Mouse (Mus musculus): ENCODE results near the gene Pxt1.
"Not testable (repeated sequence)": the region's sequence is repeated elsewhere in the genome, so short reads cannot be mapped to it uniquely, and the experiment has no call there.

The Pxt1 gene

DNA sequence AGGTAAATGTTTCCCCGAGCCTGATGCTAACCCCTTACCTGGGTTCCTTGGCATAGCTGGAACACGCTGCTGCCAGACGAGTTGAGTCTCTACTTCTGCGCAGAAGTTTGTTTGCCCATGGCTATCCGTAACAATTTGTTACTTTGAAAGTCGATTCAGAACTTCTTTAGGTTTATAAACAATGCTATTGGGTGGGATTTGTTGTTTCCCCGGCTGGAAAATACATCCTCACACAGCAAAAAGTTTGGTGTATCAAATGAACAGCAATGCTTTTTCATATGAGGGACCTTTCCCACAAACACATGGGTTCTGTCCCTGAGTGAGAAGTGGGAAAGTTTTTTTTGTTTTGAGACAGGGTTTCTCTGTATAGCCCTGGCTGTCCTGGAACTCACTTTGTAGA is at the start of gene Pxt1:
Gene Pxt1, minus strand, starts transcription at position 101 of the 400 bp plus-strand sequence.
- no peak for DNase-seq (ENCODE audit: low spot score)

- DNase-seq (ENCODE audit: low spot score), result not testable (repeated sequence)
These were observed 49.4 kb upstream of the Pxt1 start for GRCm38 (mm10) chr17:28993004-28993403.

DNA sequence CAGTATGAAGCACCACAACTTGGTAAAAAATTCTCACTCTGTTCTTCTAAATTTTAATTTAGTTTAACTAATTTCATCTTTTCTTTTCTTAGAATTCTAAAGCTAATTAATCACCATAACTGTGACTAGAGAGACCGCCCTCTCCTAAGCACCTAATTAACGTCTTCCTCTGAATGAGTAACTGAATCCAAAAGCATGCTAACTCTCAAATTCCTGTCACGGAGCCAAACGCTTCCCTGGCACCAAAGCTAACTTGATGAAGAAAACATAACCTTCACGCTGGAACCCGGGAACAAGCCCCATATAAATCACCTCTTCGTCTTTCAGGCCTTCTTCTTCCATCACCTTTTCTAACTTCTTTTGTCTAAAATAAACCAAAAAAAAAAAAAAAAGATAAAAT is 48.5 kb upstream of the Pxt1 start:
- DNase-seq (ENCODE audit: low spot score), result no peak

DNA sequence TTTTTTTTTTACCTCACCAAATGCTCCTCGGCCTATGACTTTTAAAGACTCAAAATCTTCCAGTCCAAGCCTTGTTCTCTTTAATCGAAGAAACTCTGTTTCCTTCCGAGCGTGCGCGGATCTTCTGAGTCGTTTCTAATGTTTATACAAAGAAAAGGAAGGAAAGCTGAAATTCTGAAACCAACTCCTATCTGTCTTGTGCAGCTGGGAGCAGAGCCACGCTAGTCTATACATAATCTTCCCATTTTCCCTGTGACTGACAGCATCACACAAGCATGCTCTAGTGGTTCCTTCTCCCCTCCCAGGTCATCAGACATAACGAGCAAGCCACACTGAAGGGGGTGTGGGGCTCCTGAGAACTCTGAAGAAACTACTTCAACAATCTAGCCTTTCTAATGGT is 47.6 kb upstream of the Pxt1 start:
- no peak for DNase-seq (ENCODE audit: low spot score)

DNA sequence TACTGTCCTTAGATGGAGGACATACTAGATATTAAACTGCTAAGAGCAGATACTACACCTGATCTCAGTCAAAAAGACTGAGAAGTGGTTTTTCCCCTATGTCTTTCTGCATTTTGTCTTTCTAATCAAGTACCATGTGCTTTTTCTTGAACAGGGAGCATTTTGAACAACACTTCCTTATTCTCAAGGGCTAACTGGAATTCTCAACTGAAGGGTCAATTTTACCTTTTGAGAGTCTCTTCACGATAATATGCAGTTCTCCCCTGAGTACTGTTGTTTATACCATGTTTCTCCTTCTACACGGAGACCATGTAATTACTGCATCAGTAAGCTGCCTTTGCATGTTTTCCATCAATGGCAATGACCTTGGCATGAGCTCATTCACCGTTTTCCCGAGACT is 46.4 kb upstream of the Pxt1 start:
- no peak for DNase-seq (ENCODE audit: low spot score)

DNA sequence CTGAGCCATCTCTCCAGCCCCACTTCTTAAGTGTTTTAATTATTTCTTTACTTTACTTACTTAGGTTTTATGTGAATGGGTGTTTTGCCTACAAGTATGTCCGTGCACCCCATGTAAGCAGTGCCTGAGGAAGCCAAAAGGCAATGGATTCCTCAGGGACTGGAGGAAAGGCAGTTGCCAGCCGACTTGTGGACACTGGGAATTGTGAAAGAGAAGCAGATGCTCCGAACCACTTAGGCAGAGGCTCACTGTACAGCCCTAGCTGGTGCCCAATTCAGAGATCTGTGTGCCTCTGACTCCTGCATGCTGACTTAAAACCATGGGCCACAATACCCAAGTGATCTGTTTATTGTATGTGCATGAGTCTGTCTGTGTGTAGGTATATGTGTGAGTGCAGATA is 45.4 kb upstream of the Pxt1 start:
- no peak for DNase-seq (ENCODE audit: low spot score)

- DNase-seq (ENCODE audit: low spot score), result no peak
These were observed 44.7 kb upstream of the Pxt1 start for GRCm38 (mm10) chr17:28988291-28988690.

DNA sequence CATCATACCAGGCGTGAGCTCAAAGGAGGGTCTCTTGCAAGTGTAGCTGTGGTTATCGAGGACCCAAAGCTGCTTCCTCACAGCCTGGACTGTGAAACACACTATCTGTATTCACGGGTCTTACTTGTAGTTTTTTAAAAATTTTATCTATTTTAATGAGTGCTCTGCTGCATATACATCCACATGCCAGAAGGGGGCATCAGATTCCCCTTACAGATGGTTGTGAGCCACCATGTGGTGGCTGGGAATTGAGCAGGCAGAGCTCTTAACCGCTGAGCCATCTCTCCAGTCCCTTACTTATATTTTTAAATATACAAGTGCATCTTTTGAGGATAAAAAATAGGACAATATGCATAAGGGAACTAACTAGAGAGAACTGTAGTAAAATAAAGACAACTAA is 44.1 kb upstream of the Pxt1 start:
- DNase-seq (ENCODE audit: low spot score), result no peak

DNA sequence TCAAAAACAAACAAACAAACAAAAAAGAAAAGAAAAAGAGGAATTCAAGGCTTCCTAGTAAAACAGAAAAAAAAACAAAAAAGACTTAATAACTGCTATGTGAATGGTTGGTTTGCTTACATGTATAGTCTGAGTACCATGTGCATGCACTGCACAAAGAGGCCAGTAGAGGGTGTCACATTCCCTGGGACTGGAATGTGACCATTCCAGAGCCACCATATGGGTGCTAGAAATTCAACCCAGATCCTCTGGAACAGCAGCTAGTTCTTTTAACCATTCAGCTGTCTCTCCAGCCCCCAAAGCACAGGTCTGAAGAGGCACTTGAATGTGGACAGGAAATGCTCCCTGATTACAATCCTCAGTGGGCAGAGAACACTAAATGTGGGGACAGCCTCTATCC is 43.2 kb upstream of the Pxt1 start:
- DNase-seq (ENCODE audit: low spot score), result peak; percentile 78

DNA sequence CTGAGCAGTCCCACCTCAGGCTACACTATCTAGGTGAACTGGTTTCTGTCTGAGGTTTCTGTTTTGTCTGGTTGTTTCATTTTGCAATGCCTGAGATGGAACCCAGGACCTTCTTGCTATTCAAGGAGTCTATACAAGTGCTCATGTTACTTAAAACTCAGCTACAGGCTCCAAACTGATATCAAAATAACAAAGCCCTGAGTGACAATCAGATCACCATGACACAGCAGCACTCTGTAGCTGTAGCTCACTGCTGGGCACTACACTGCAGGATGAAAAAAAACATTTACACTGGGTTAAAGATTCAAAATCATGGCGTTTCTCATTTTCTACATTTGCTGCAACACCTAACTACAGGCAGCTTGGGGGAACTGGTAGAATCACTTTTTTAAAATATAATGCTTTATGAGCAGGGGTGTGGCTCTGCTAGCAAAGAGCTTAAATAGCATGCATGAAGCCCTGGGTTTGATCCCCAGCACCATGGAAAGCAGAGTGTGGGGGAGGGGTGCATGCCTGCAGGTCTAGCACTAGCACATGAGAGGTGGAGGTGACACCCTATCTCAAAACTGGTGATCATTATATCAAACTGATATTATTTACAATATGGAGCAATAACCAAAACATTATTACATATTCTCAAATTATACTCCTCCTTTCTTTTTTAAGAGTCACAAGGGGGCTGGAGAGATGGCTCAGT is 41.2 kb upstream of the Pxt1 start:
- no peak for DNase-seq (ENCODE audit: low spot score)

GRCm38 (mm10) chr17:28982591-28982990 is 39.0 kb upstream of the Pxt1 start:
- DNase-seq (ENCODE audit: low spot score), result no peak

DNA sequence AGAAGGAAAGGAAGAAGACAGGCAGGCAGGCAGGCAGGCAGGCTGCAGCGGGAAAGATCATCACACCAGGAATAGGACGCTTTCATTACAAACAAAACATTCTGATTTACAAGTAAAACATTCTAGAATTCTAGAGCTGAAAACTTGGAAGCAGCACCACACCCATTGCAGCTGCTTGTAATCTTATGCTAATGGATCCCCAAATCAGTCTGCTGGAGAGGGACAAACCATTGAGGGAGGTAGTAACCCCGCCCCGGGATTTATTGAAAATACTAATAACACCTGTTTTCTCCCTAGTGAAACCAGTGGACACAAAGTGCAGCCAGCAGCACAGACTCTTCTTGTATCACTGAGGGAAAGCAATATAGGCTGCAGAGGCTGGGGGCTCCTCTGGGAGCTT is 37.4 kb upstream of the Pxt1 start:
- DNase-seq (ENCODE audit: low spot score), result no peak

DNA sequence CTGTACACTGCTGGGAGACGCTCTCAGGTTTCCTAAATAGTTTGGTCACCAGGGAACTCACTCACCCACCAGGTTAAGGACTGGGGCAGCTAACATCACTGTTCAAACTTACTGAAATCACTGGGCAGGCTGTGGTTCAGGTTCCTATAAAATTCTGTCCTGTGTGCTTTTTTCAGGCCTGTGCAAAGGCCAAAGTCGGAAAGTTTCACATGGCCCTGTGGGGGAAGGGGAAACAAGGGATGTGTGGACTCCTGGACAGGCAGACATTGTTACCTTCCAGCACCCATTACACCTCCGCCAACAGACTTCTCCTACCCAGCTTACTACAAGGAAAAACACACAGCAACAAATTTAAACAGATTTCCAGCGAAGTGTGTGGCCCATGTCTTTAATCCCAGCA is 35.5 kb upstream of the Pxt1 start:
- DNase-seq (ENCODE audit: low spot score), result no peak

DNA sequence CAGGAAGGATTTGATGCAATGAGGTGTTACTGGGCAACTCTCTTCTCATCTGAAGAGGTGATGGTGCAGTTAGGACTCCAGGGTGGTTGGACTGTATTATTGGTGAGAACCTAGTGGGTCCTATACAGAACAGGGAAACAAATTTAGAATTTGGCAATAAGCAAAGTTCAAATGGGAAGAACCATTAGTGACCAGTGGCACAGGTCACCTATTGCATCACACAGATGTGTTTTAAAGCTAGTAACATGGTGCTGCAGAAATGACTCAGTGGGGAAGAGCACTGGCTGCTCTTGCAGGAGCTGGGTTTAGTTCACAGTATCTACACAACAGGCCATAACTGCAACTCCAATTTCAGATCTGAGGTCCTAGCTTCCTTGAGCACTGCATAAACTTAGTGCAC is 26.5 kb upstream of the Pxt1 start:
- DNase-seq (ENCODE audit: low spot score), result no peak

GRCm38 (mm10) chr17:28967021-28967610 is 23.5 kb upstream of the Pxt1 start:
- DNase-seq (ENCODE audit: low spot score), result no peak

GRCm38 (mm10) chr17:28961596-28961995 is 18.0 kb upstream of the Pxt1 start:
- no peak for DNase-seq (ENCODE audit: low spot score)

- DNase-seq (ENCODE audit: low spot score), result no peak
These were observed 17.0 kb upstream of the Pxt1 start for GRCm38 (mm10) chr17:28960597-28960996.

DNA sequence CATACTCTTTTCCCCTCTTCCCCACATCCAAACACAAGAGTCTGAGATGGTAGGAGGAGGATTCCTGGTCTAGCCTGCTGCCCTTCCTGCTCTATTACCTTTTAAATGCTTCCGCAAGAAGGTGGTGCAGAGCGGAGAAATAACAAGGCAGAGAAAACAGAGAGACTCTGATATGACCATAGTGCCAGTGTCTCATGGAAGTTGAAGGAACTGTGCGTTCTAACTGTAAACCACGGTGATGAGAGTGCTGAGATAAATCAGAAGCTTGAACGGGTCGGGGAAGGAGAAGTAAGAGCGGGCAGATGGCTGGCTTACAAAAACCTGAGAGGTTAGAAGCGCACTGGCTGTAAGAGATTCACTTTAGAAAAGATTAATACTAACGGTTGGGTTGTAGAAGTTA is 10.8 kb upstream of the Pxt1 start:
- DNase-seq (ENCODE audit: low spot score), result no peak

DNA sequence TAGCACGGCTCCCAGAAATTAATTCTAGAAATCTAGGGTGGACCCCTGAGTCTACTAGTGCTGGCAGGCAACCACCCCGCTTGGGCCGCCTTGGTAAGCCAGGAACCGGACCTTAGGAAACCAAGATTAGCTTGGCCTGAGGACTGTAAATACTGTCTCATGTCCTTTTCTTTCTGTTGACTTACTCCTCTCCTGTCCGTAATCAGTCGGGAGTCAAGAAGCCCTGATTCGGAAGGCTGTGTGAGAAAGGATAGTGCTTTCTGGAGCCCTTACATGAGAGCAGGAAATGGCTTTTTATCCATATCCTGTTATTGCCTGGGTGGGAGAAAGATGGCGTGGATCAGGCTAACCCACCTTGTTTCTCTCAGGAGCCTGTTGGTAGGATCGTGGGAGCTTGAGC is 9.6 kb upstream of the Pxt1 start:
- DNase-seq (ENCODE audit: low spot score), result no peak

GRCm38 (mm10) chr17:28951831-28952799 is 8.5 kb upstream of the Pxt1 start, which contains the start of gene Kctd20:
Kctd20 (plus strand) TSS chr17:28951950.
- peak; percentile 91 for DNase-seq (ENCODE audit: low spot score)

- no peak for DNase-seq (ENCODE audit: low spot score)
These were observed 7.1 kb upstream of the Pxt1 start for GRCm38 (mm10) chr17:28950751-28951150.

DNA sequence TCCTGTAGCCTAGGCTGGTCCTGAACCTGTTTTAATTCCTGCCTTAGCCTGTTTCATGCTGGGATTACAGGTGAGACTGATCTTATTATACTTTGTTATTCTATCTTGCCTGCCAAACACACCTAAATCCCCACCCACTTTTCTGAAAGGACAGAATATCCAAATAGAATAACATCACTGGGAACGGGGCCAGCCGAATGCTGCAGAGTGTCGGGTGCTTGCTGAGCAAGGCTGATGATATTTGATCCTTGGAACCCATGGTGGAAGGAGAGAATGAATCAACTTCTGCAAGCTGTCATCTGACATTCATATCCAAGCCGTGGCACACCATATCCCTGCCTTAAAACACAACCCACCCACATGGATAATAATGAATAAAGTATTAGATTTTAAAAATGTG is 5.0 kb upstream of the Pxt1 start:
- DNase-seq (ENCODE audit: low spot score), result no peak
